Mouse (Mus musculus) ES-E14 (cell line): ENCODE measurements around the gene Itga2b. TPM values are rescaled to one million over a fixed set of nuclear protein-coding genes. Genes with fewer than 3 reads are reported as not detected.
A peak's percentile ranks its signal among the peaks of the same experiment; 100 is the strongest.

Experiments
- DNase-seq: peaks from one replicate; pipeline ENCODE4 v3.0.0-alpha.2; 2013; ENCODE audit warnings: low read depth, low spot score
- H3K27ac ChIP-seq: 2 replicates; pipeline ENCODE4 v1.5.1; 2012; ENCODE audit warnings: low read depth, mild to moderate bottlenecking, low read length, moderate library complexity, mixed read lengths; ENCODE audit not compliant: poor library complexity, insufficient read depth, severe bottlenecking
- H3K36me3 ChIP-seq: 2 replicates; pipeline ENCODE4 v1.6.1; 2012; ENCODE audit warnings: mild to moderate bottlenecking, low read length, moderate library complexity, mixed read lengths; ENCODE audit not compliant: control insufficient read depth, poor library complexity, insufficient read depth, severe bottlenecking
- H3K4me1 ChIP-seq, 2 experiments: fragments of 150-350 bp in 1 of 2; sonication (generic) in 1 of 2; 2 replicates each; pipeline ENCODE4 v1.6.1; 2012; ENCODE audit warnings: low read length in 2 of 2, mild to moderate bottlenecking in 1 of 2, mixed read lengths in 1 of 2; ENCODE audit not compliant: control insufficient read depth in 2 of 2, insufficient read depth in 2 of 2, poor library complexity in 1 of 2
- H3K4me3 ChIP-seq, 2 experiments: fragments of 150-350 bp in 1 of 2; sonication (generic) in 1 of 2; 2 replicates each; pipeline ENCODE4 v1.5.1; 2012; ENCODE audit warnings: low read length in 2 of 2, low read depth in 1 of 2, mild to moderate bottlenecking in 1 of 2, mixed read lengths in 1 of 2; ENCODE audit not compliant: insufficient read depth in 1 of 2, poor library complexity in 1 of 2, severe bottlenecking in 1 of 2
- H3K9ac ChIP-seq: 2 replicates; pipeline ENCODE4 v1.6.1; 2012; ENCODE audit warnings: low read depth, mild to moderate bottlenecking, low read length, mixed read lengths; ENCODE audit not compliant: poor library complexity, insufficient read depth, severe bottlenecking
- H3K9me3 ChIP-seq: fragments of 150-350 bp; sonication (generic); 2 replicates; pipeline ENCODE4 v1.6.1; 2012; ENCODE audit warnings: low read depth, mild to moderate bottlenecking, low read length; ENCODE audit not compliant: control insufficient read depth, insufficient read depth
- CHD2 ChIP-seq: IDR thresholded peaks from 2 replicates; pipeline ENCODE4 v1.6.1; 2014; ENCODE audit warnings: mild to moderate bottlenecking, low read depth, low read length, inconsistent platforms
- HCFC1 ChIP-seq: IDR thresholded peaks from 2 replicates; pipeline ENCODE4 v1.6.1; 2012; ENCODE audit warnings: low read length, inconsistent platforms, borderline replicate concordance; ENCODE audit not compliant: insufficient read depth
- MAFK ChIP-seq: IDR thresholded peaks from 2 replicates; pipeline ENCODE4 v1.6.1; 2014; ENCODE audit warnings: mild to moderate bottlenecking, low read depth, low read length, inconsistent platforms; ENCODE audit not compliant: insufficient read depth
- ZC3H11A ChIP-seq: IDR thresholded peaks from 2 replicates; pipeline ENCODE4 v1.6.1; 2012; ENCODE audit warnings: low read depth, mild to moderate bottlenecking, inconsistent platforms, low read length, borderline replicate concordance
- ZNF384 ChIP-seq: IDR thresholded peaks from 2 replicates; pipeline ENCODE4 v1.6.1; 2012; ENCODE audit warnings: low read depth, low read length, inconsistent platforms
- in situ Hi-C, 2 experiments: fragments of 600-800 bp; cut with MboI; formaldehyde crosslinking; loops; one replicate each; pipeline ENCODE4 v1.15.1; 2025; ENCODE audit warnings: low sequenced_read_pairs in 2 of 2, inconsistent platforms in 1 of 2; ENCODE audit not compliant: unreplicated experiment in 2 of 2
- total RNA-seq: library from RNA; depleted of rRNA; stranded (reverse); fragments of 300-350 nt; gene quantifications from 2 replicates; pipeline ENCODE4 v1.2.3, GENCODE M21; 2012

Itga2b gene
- total RNA-seq, 1 experiment: 6.6 TPM

GRCm38 (mm10) chr11:102455740-102456396 lies 14.1 kb downstream of the Itga2b start:
- Histone ChIP-seq H3K4me1 (peaks cover 0 to 11% of the 10 kb centered on the region in 2 experiments; a peak in 2 of 4 replicates), H3K27ac (no peak overlapping the region), H3K9me3 (no peaks in the 10 kb centered on the region; the same call in 1 of the 2 replicates), H3K36me3 (no peaks in the 10 kb centered on the region), H3K9ac (peak overlapping the region; percentile 49; the same call in 1 of the 2 replicates), H3K4me3 (peak overlapping the region; percentile 64 to 67)
- DNase-seq: peak; percentile 86
- TF ChIP-seq HCFC1: no peak
- no peak for TF ChIP-seq CHD2
- TF ChIP-seq ZC3H11A: no peak
- no peak for TF ChIP-seq MAFK
- TF ChIP-seq ZNF384: no peak
- in situ Hi-C loops: no loop called here

GRCm38 (mm10) chr11:102453131-102453530 lies 16.8 kb downstream of the Itga2b start:
- no peak overlapping the region for H3K9ac ChIP-seq
- H3K9me3 ChIP-seq: no peaks in the 10 kb centered on the region; the same call in 1 of the 2 replicates
- no peak overlapping the region for H3K4me3 ChIP-seq
- H3K27ac ChIP-seq: no peak overlapping the region
- no peak for DNase-seq
- in situ Hi-C loops: no loop called here
- TF ChIP-seq MAFK (no peak), CHD2 (no peak), ZNF384 (no peak), HCFC1 (no peak), ZC3H11A (no peak)
- H3K36me3 ChIP-seq: no peaks in the 10 kb centered on the region
- peaks cover 2 to 16% of the 10 kb centered on the region in 2 experiments; a peak in 2 of 4 replicates for H3K4me1 ChIP-seq

- no peak for DNase-seq
- in situ Hi-C loops: no loop called here
- Histone ChIP-seq H3K36me3 (no peaks in the 10 kb centered on the region), H3K27ac (no peak overlapping the region), H3K4me1 (peaks cover 2 to 26% of the 10 kb centered on the region in 2 experiments; a peak in 2 of 4 replicates), H3K4me3 (no peak overlapping the region), H3K9me3 (no peaks in the 10 kb centered on the region; the same call in 1 of the 2 replicates), H3K9ac (no peak overlapping the region)
- TF ChIP-seq HCFC1 (no peak), ZC3H11A (no peak), MAFK (no peak), CHD2 (no peak), ZNF384 (no peak)
Observed at GRCm38 (mm10) chr11:102449043-102450008, 20.6 kb downstream of the Itga2b start.

- no peak for DNase-seq
- H3K4me1 ChIP-seq: peaks cover 2 to 31% of the 10 kb centered on the region in 2 experiments; a peak in 2 of 4 replicates
- H3K9me3 ChIP-seq: no peaks in the 10 kb centered on the region; the same call in 1 of the 2 replicates
- H3K27ac ChIP-seq: no peak overlapping the region
- H3K9ac ChIP-seq: no peak overlapping the region
- TF ChIP-seq CHD2 (no peak), MAFK (no peak)
- H3K4me3 ChIP-seq: no peak overlapping the region
- in situ Hi-C loops: no loop called here
- no peaks in the 10 kb centered on the region for H3K36me3 ChIP-seq
Observed at GRCm38 (mm10) chr11:102448327-102448726, 21.6 kb downstream of the Itga2b start.
